Mouse (Mus musculus) cerebellum, postnatal 10 days (tissue): ENCODE measurements around the gene Gm20388.
"Not testable (repeated sequence)": the region's sequence is repeated elsewhere in the genome, so short reads cannot be mapped to it uniquely, and the experiment has no call there.

Experiments
- DNase-seq, 2 experiments: peaks; one replicate each; pipeline ENCODE4 v3.0.0; 2021; ENCODE audit warnings: mixed read lengths in 2 of 2

Gene Gm20388

DNA sequence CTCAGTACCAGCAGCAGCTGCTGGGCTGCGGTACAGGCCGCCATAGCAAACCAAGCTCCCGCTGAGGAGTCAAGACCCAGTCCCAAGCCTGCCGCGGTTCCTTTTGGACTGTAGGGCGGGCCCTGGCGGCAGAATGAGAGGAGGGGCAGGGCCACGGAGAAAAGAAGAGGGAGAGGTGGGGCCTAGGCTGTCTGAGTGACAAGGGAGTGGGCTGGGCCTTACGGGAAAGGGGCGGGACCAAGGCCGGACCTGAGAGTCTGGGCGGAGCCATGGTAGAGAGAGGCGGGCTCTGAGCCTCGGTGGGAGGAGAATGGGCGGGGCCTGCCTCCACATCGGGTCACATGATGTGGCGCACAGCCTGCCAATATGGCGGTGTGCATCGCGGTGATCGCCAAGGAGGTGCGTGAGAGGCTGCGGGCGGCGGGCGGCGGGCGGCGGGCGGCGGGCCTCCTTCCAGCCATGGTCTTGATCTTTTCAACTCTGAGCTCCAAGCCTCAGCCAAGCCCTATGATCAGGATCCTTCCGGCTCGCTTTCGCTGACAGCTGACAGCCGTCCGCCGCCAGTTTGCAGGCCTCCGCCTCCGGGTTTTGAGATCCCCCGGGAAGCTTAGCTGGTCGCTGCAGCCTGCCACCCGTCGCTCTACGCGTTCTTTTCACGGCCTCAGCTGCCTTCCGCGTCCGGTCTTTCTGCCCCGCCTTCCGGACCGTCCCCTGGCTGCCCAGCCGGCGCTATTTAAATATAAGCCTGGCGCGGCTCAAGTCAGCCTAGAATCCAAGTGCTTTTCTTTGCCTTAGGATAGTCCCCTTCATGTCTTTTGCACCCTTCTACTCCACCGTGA, 2700.9 kb downstream of the Gm20388 start, which contains the start of the genes Galns and Trappc2l:
Gene Galns, minus strand, starts transcription at position 169 of the 839 bp plus-strand sequence.
Gene Trappc2l, plus strand, starts transcription at position 346 of the 839 bp plus-strand sequence.
- peak; percentile 98 for DNase-seq

DNA sequence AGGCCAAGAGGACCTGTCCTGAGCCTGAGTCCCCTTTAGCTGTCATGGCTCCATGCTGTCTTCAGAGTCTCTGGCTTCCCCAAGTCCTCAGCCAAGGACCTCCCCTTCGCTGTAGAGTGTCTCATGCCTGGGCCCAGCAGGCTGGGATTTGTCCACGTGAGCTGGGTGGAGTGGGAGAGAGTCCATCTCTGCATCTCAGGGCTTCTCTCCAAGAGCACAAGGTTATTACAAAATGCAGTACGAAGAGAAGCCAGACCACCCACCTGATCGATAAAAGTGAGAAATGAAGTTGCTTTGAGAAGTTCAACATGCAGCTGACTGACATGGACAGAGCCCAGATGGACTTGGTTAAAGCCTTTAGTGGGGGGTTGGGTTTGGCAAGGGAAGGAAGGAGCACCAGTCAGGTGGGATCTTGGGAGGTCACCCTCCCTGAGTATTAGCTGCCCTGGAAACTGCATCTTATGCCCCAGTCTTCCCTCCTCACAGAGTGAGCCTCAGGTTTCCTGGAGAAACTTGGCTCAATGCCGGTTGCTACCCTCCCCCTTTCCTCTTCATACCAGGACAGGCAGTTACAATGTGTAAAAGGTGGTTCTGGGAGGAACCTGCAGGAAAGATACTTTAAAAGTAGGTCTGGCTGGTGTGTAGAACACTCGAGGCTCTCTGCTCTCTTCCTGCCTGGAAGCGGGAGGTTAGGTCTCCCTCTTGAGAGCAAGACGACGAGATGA, 2705.7 kb downstream of the Gm20388 start:
- DNase-seq: no peak

GRCm38 (mm10) chr8:122617947-122618546, 2707.4 kb downstream of the Gm20388 start:
- peak; percentile 93 to 94 for DNase-seq

- DNase-seq: peak in 1 of 2 experiments; percentile 31
Measured at GRCm38 (mm10) chr8:122618660-122619378, 2708.2 kb downstream of the Gm20388 start.

DNA sequence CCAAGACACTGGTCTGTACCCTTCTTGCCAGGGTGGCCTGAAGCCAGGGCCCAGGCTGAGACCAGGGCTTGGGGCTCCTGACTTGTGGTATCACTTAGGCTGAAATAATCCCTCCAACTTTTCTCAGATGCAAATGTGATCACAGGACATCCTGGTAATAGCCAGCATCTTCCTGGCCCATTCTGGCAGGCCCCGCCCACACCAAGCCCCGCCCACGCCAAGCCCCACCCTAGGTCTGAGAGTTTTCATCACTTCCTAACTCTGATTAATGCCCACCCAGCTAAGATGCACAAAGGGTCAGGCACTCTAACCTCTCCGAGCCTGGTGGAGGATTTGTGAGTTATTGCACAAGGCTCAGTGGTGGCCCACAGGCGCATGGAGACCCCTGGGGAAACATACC, 2709.8 kb downstream of the Gm20388 start:
- DNase-seq: peak; percentile 17 to 29

- DNase-seq: no peak
Measured at GRCm38 (mm10) chr8:122622727-122623126, 2712.1 kb downstream of the Gm20388 start, which contains the start of gene Pabpn1l. Gene Pabpn1l (minus strand): TSS chr8:122622739.

DNA sequence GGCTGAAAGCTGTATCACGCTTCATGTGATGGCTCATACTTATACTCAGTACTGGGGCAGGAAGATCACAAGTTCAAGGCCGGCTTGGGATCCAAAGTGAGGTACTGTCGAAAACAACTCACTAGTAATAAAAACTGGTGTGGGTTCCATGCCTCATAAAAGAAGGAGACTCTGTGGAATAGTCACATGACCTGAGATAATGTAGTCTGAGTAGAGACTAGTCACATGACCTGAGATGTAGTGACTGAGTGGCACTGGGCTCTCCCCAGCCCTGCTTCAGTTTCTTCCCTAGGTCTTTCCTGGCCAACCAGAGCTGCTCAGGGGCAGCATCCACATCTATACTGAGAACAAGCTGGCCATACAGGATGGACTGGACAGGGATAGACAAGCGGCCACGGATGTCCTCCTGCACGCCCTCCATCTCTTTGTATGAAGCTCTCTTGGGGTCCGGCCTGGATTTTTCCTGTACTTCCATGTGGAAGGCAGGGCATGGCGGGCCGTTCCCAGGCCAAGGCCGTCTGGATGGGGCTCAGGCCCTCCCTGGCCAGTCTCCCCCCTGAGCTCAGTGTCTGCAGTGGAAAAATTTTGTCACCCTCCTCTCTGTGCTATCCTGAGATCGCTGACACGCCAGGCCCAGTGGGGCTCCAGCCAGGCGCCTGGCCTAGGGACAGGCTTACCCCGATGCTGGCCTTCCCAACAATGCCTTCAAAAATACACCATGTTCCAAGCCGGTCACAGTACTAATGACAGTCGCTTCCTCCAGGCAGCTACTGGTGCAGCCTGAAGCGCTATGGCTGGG, 2713.4 kb downstream of the Gm20388 start:
- DNase-seq: peak in 1 of 2 experiments; percentile 21

- peak in 1 of 2 experiments; percentile 36 for DNase-seq
Measured at GRCm38 (mm10) chr8:122624653-122625052, 2714.0 kb downstream of the Gm20388 start.

DNA sequence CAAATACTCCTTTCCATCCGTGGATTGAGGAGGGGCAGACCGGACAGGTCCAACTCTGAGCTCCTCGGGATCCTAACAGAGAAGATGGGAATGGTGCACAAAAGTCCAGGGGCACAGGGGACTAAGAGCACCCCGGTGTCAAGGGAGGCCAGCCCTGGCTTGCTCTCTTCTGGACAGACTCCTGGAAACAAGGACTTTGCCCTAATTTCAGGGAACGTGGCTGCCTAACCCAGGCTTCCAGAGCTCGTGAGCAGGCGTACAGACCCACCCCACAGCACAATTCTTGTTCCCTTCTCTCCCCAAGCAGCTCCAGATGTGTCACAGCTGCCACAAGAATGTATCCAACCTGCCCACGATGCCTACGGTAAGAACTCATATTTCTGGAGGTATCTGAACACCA, 2715.2 kb downstream of the Gm20388 start:
- DNase-seq: no peak

GRCm38 (mm10) chr8:122626896-122627295, 2716.3 kb downstream of the Gm20388 start:
- peak in 1 of 2 experiments; percentile 48 for DNase-seq

- no peak for DNase-seq
Measured at GRCm38 (mm10) chr8:122629388-122629787, 2718.7 kb downstream of the Gm20388 start.

- DNase-seq: peak; percentile 65 to 70
Measured at GRCm38 (mm10) chr8:122630696-122631095, 2720.1 kb downstream of the Gm20388 start.

GRCm38 (mm10) chr8:122632134-122632533, 2721.5 kb downstream of the Gm20388 start:
- DNase-seq: not testable (repeated sequence)

- peak in 1 of 2 experiments; percentile 40 for DNase-seq
Measured at GRCm38 (mm10) chr8:122633205-122633604, 2722.6 kb downstream of the Gm20388 start.

- DNase-seq: no peak
Measured at GRCm38 (mm10) chr8:122635878-122636802, 2725.5 kb downstream of the Gm20388 start.

GRCm38 (mm10) chr8:122636803-122637175, 2726.1 kb downstream of the Gm20388 start:
- DNase-seq: peak; percentile 40 to 57

DNA sequence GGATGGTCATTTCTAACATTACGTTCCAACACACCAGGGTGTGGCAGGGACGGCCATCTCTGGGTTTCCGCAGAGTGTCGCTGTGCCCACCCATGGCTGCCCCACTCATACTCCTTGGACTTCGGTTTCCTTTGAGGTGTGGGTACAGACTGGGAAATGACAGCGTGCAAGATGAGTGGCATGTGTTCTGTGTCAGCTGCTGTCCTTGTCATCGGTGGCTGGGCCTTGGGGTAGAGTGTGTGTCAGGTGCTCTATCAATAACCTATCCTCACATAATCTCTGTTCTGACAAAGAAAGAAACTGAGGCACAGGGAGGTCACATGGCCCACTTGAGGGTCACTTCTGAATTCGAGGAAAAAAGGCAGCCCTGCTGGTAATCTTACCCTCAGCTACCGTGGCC, 2726.6 kb downstream of the Gm20388 start:
- no peak for DNase-seq

DNA sequence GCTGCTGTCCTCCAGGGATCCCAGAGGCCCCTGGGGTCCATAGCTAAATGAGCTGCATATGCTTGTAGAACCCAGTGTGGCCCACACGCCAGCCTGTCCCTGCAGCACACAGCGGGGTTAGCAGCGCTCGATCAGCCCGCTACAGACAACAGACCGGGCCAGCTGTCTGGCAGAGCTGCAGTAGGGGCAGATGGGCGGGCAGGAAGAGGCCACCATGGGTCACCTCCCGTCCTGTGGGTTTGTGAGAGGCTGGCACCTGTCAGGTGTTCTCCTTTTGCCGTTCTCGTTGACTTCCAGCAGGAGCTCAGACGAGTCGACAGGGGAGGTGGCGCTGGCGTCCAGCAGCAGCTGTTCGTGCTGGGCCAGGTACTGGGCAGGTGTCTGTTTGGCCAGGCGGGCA, 2728.0 kb downstream of the Gm20388 start:
- peak; percentile 81 to 84 for DNase-seq

DNA sequence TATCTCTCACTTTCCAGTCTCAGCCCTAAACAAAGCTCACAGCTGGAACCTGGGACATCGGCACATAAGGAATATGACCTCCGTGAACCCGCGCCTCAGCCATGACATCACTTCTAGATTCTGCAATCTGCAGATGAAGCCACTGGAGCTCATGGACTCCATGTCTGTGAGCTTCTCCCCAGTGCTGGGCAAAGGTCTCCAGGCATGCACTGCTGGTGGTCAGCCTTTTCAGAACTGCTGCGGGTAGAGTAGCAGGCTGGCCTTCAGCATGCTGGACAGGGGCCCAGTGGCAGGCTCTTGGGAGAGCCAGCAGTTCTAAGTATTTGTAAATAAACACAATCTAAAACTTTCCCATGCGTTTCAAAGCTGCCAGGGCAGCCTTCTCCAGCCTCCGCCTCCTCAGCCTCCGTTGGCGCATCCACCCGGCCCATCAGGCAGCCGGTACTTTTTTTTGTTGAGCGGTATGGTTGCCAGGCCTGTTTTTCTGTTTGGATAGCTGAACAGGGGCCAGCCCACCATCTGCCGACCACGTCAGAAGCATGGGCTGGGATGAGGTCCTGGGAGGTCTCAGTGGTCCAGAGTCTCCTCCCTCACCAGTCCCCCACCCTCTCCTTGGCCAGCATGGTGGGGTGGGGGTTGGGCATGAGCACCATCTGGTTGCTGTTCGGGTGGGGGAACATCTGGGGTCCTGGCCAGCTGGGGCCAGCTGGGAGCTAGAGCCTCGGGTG, 2729.0 kb downstream of the Gm20388 start:
- DNase-seq: peak; percentile 93 to 96

- no peak for DNase-seq
Measured at GRCm38 (mm10) chr8:122640825-122641224, 2730.2 kb downstream of the Gm20388 start.
